Mouse (Mus musculus) thymus, adult 2 months (tissue): ENCODE results near the gene Mettl21c. TPM values are rescaled to one million over a fixed set of nuclear protein-coding genes. Genes with fewer than 3 reads are reported as not detected.

Experiments used
- DNase-seq: peaks from one replicate; pipeline ENCODE4 v3.0.0; 2021
- H3K27ac ChIP-seq: fragments of 200-500 bp; 2 replicates; pipeline ENCODE4 v1.5.1; 2012; ENCODE audit warnings: low read length, control low read depth; ENCODE audit not compliant: control insufficient read depth, insufficient read depth
- H3K27me3 ChIP-seq: fragments of 200-500 bp; 2 replicates; pipeline ENCODE4 v1.6.1; 2012; ENCODE audit warnings: mild to moderate bottlenecking, low read length, moderate library complexity, mixed read lengths; ENCODE audit not compliant: control insufficient read depth, insufficient read depth
- H3K36me3 ChIP-seq: fragments of 200-500 bp; 2 replicates; pipeline ENCODE4 v1.6.1; 2012; ENCODE audit warnings: mild to moderate bottlenecking, low read length, moderate library complexity; ENCODE audit not compliant: control insufficient read depth, insufficient read depth
- H3K4me1 ChIP-seq: fragments of 200-500 bp; replicated peaks from 2 replicates; pipeline ENCODE4 v1.6.1; 2012; ENCODE audit warnings: low read length; ENCODE audit not compliant: control insufficient read depth, insufficient read depth
- H3K4me3 ChIP-seq: fragments of 200-500 bp; 2 replicates; pipeline ENCODE4 v1.5.1; 2012; ENCODE audit warnings: mild to moderate bottlenecking, low read length, control low read depth, moderate library complexity; ENCODE audit not compliant: control insufficient read depth, insufficient read depth
- CTCF ChIP-seq: fragments of 200-500 bp; IDR thresholded peaks from 2 replicates; pipeline ENCODE4 v1.5.1; 2012; ENCODE audit warnings: mild to moderate bottlenecking, control low read depth, low read length, moderate library complexity, borderline replicate concordance; ENCODE audit not compliant: control insufficient read depth, poor library complexity, insufficient read depth; ENCODE audit errors: extremely low read depth
- POLR2A ChIP-seq: fragments of 200-500 bp; IDR thresholded peaks from 2 replicates; pipeline ENCODE4 v1.6.1; 2012; ENCODE audit warnings: mild to moderate bottlenecking, low read length, control low read depth, moderate library complexity; ENCODE audit not compliant: control insufficient read depth, poor library complexity, insufficient read depth; ENCODE audit errors: extremely low read depth
- WGBS: fragments of 180-500 bp; shearing (Covaris S2); methylation state at CpG from one replicate; pipeline ENCODE4 v1.1.7; 2018; 5-methylcytosine and 5-hydroxymethylcytosine counted together
- polyA plus RNA-seq: library from polyadenylated mRNA; depleted of rRNA; stranded (reverse); fragments of >200 nt; gene quantifications from 2 replicates; pipeline ENCODE4 v1.2.3, GENCODE M21; 2012; rRNA removed

Gene Mettl21c
- polyA plus RNA-seq, 1 experiment, result 0.08 TPM

GRCm38 (mm10) chr1:43964381-43964780 lies 55.5 kb downstream of the Mettl21c start:
- H3K27ac ChIP-seq, result no peak overlapping the region
- H3K4me1 ChIP-seq, result no peaks in the 10 kb centered on the region
- TF ChIP-seq POLR2A (no peak), CTCF (no peak)
- 97% methylated on average over 4 of the region's 4 CpGs for WGBS
- DNase-seq, result no peak
- no peaks in the 10 kb centered on the region for H3K27me3 ChIP-seq
- H3K36me3 ChIP-seq, result peaks cover 38% of the 10 kb centered on the region
- no peak overlapping the region for H3K4me3 ChIP-seq

Other genes starting within 250 kb of the Mettl21c start
- 9.0 and 11.0 TPM in 2 replicates for gene Uxs1, start 192.2 kb downstream of the Mettl21c start, polyA plus RNA-seq
- gene Tpp2, start 86.4 kb downstream of the Mettl21c start, polyA plus RNA-seq, result 12.0 and 13.4 TPM in 2 replicates
- 0.13 and 0.18 TPM in 2 replicates for gene Gm8251, start 41.9 kb upstream of the Mettl21c start, polyA plus RNA-seq
- 24.3 and 25.1 TPM in 2 replicates for gene Tex30, start 82.4 kb upstream of the Mettl21c start, polyA plus RNA-seq
- 10.9 and 11.9 TPM in 2 replicates for gene Kdelc1, start 98.8 kb upstream of the Mettl21c start, polyA plus RNA-seq
- gene Bivm, start 98.9 kb upstream of the Mettl21c start, polyA plus RNA-seq, result 3.9 and 4.2 TPM in 2 replicates
- gene Ercc5, start 127.7 kb upstream of the Mettl21c start, polyA plus RNA-seq, result 5.9 and 6.2 TPM in 2 replicates
- gene Mettl21e, start 198.9 kb upstream of the Mettl21c start, polyA plus RNA-seq, result not detected in 2 replicates